Mouse (Mus musculus) lung, embryonic 16.5 days (tissue): ENCODE data around the gene Whamm. TPM values are rescaled to one million over a fixed set of nuclear protein-coding genes. Genes with fewer than 3 reads are reported as not detected.
A peak's percentile ranks its signal among the peaks of the same experiment; 100 is the strongest.

ENCODE experiments used
- ATAC-seq: fragments of 200-750 bp; cut with Nextera tagmentation; 2 replicates; pipeline ENCODE4 v1.8.0; 2017; ENCODE audit warnings: low read depth, mild to moderate bottlenecking, moderate library complexity
- H3K27ac ChIP-seq: fragments of 300-500 bp; sonication (generic); 2 replicates; pipeline ENCODE4 v1.5.1; 2014; ENCODE audit warnings: mild to moderate bottlenecking, control low read depth, low read length
- H3K27me3 ChIP-seq: fragments of 300-500 bp; sonication (generic); 2 replicates; pipeline ENCODE4 v1.6.1; 2014; ENCODE audit warnings: low read depth, low read length, mixed read lengths; ENCODE audit not compliant: control insufficient read depth, insufficient read depth
- H3K36me3 ChIP-seq: fragments of 300-500 bp; sonication (generic); 2 replicates; pipeline ENCODE4 v1.6.1; 2014; ENCODE audit warnings: low read length; ENCODE audit not compliant: control insufficient read depth, insufficient read depth
- H3K4me1 ChIP-seq: fragments of 300-500 bp; sonication (generic); replicated peaks from 2 replicates; pipeline ENCODE4 v1.6.1; 2014; ENCODE audit warnings: low read length, mixed read lengths; ENCODE audit not compliant: control insufficient read depth, insufficient read depth
- H3K4me2 ChIP-seq: fragments of 300-500 bp; sonication (generic); 2 replicates; pipeline ENCODE4 v1.6.1; 2014; ENCODE audit warnings: low read depth, low read length, control low read depth
- H3K4me3 ChIP-seq: fragments of 300-500 bp; sonication (generic); 2 replicates; pipeline ENCODE4 v1.5.1; 2014; ENCODE audit warnings: mild to moderate bottlenecking, low read length, control low read depth
- H3K9ac ChIP-seq: fragments of 300-500 bp; sonication (generic); 2 replicates; pipeline ENCODE4 v1.6.1; 2014; ENCODE audit warnings: low read length, control low read depth
- H3K9me3 ChIP-seq: fragments of 300-500 bp; sonication (generic); 2 replicates; pipeline ENCODE4 v1.6.1; 2016; ENCODE audit warnings: low read length; ENCODE audit not compliant: control insufficient read depth
- WGBS: fragments of 180-500 bp; shearing (Covaris S2); extraction: QIAGEN DNeasy Blood & Tissue Kit; methylation state at CpG from one replicate; pipeline ENCODE4 v1.1.7; 2014; 5-methylcytosine and 5-hydroxymethylcytosine counted together
- microRNA counts: library from miRNA; unstranded; fragments of <30 nt; microRNA quantifications from one replicate; lab custom pipeline; 2016
- polyA plus RNA-seq: library from polyadenylated mRNA; unstranded; fragments of >200 nt; fragmentation: Nextera tagmentation; extraction: Ambion mirVana; gene quantifications from 2 replicates; pipeline ENCODE4 v1.2.1, GENCODE M21; 2015

Gene Whamm
- polyA plus RNA-seq, 1 experiment from 2014 or later: 2.7 TPM

- no peak overlapping the region for H3K4me3 ChIP-seq
- no peaks in the 10 kb centered on the region for H3K4me1 ChIP-seq
- no peak overlapping the region for H3K4me2 ChIP-seq
- H3K36me3 ChIP-seq: no peaks in the 10 kb centered on the region
- WGBS: 82% methylated on average over 2 of the region's 2 CpGs
- no peak overlapping the region for H3K27ac ChIP-seq
- no peaks in the 10 kb centered on the region for H3K27me3 ChIP-seq
- no peak overlapping the region for H3K9ac ChIP-seq
- ATAC-seq: no peak
- H3K9me3 ChIP-seq: peaks cover 3% of the 10 kb centered on the region; the same call in 1 of the 2 replicates
Measured at GRCm38 (mm10) chr7:81626460-81626859, 55.4 kb downstream of the Whamm start.

- Histone ChIP-seq H3K4me3 (no peak overlapping the region), H3K36me3 (no peaks in the 10 kb centered on the region), H3K27me3 (no peaks in the 10 kb centered on the region), H3K4me1 (no peaks in the 10 kb centered on the region), H3K9ac (no peak overlapping the region), H3K27ac (no peak overlapping the region), H3K4me2 (no peak overlapping the region), H3K9me3 (peaks cover 2% of the 10 kb centered on the region; the same call in 1 of the 2 replicates)
- WGBS: 82% methylated on average over 8 of the region's 8 CpGs
- ATAC-seq: no peak
Measured at GRCm38 (mm10) chr7:81631261-81631660, 60.2 kb downstream of the Whamm start.

GRCm38 (mm10) chr7:81632586-81632985 lies 61.5 kb downstream of the Whamm start:
- Histone ChIP-seq H3K9me3 (no peaks in the 10 kb centered on the region), H3K4me3 (no peak overlapping the region), H3K4me2 (no peak overlapping the region), H3K27me3 (no peaks in the 10 kb centered on the region), H3K27ac (no peak overlapping the region), H3K9ac (no peak overlapping the region), H3K4me1 (no peaks in the 10 kb centered on the region), H3K36me3 (no peaks in the 10 kb centered on the region)
- ATAC-seq: no peak
- WGBS: 80% methylated on average over 6 of the region's 6 CpGs

- Histone ChIP-seq H3K4me2 (no peak overlapping the region), H3K9me3 (no peaks in the 10 kb centered on the region), H3K4me3 (no peak overlapping the region), H3K27me3 (no peaks in the 10 kb centered on the region), H3K9ac (no peak overlapping the region), H3K36me3 (no peaks in the 10 kb centered on the region), H3K4me1 (no peaks in the 10 kb centered on the region), H3K27ac (no peak overlapping the region)
- ATAC-seq: no peak
- 52% methylated on average over 6 of the region's 6 CpGs for WGBS
Measured at GRCm38 (mm10) chr7:81641101-81641500, 70.0 kb downstream of the Whamm start.

GRCm38 (mm10) chr7:81644551-81645235 lies 73.6 kb downstream of the Whamm start:
- H3K9me3 ChIP-seq: no peaks in the 10 kb centered on the region
- no peaks in the 10 kb centered on the region for H3K4me1 ChIP-seq
- H3K4me2 ChIP-seq: no peak overlapping the region
- H3K4me3 ChIP-seq: no peak overlapping the region
- no peaks in the 10 kb centered on the region for H3K27me3 ChIP-seq
- no peak overlapping the region for H3K9ac ChIP-seq
- no peaks in the 10 kb centered on the region for H3K36me3 ChIP-seq
- no peak for ATAC-seq
- 55% methylated on average over 7 of the region's 7 CpGs for WGBS
- H3K27ac ChIP-seq: no peak overlapping the region

MicroRNAs encoded within 50 kb of the gene (microRNA counts, 519-probe panel; counts per million panel counts)
- 1,731 counts per million, percentile 25 among the panel's probes with 10 or more counts for microRNA mmu-miR-1839-3p (lab: Ali Mortazavi, UCI)
- microRNA mmu-miR-1839-5p (lab: Ali Mortazavi, UCI): 2,791 counts per million, percentile 52 among the panel's probes with 10 or more counts

Other genes with a start within 250 kb of the Whamm start
- 1,215 and 1,240 TPM in 2 replicates for gene Rps17, start 226.0 kb upstream of the Whamm start, polyA plus RNA-seq
- 0.98 and 1.9 TPM in 2 replicates for gene Cpeb1, start 115.8 kb upstream of the Whamm start, polyA plus RNA-seq
- 0.50 and 0.82 TPM in 2 replicates for gene Ap3b2, start 77.3 kb upstream of the Whamm start, polyA plus RNA-seq
- not detected in 2 replicates for gene BC048679, start 73.0 kb upstream of the Whamm start, polyA plus RNA-seq
- 1.8 and 2.0 TPM in 2 replicates for gene Fsd2, start 4.3 kb upstream of the Whamm start, polyA plus RNA-seq
- gene Homer2, start 136.3 kb downstream of the Whamm start, polyA plus RNA-seq: 29.3 and 31.2 TPM in 2 replicates
- gene Ramac, start 191.7 kb downstream of the Whamm start, polyA plus RNA-seq: 136 and 139 TPM in 2 replicates
- gene 3110040N11Rik, start 218.2 kb downstream of the Whamm start, polyA plus RNA-seq: 37.3 and 44.1 TPM in 2 replicates